Mouse (Mus musculus) neural tube, embryonic 11.5 days (tissue): Measurements from ENCODE around the gene Olfr56. TPM values are rescaled to one million over a fixed set of nuclear protein-coding genes. Genes with fewer than 3 reads are reported as not detected.

Source experiments
- ATAC-seq: fragments of 200-750 bp; cut with Nextera tagmentation; 2 replicates; pipeline ENCODE4 v1.8.0; 2017; ENCODE audit warnings: moderate number of reproducible peaks, mild to moderate bottlenecking, moderate TSS enrichment, moderate library complexity; ENCODE audit not compliant: insufficient read depth, low FRiP score, low TSS enrichment
- DNase-seq: peaks from one replicate; pipeline ENCODE4 v3.0.0-alpha.2; 2015; ENCODE audit warnings: low spot score
- H3K27ac ChIP-seq: fragments of 300-500 bp; sonication (generic); 2 replicates; pipeline ENCODE4 v1.5.1; 2014; ENCODE audit warnings: low read depth, mild to moderate bottlenecking, low read length
- H3K27me3 ChIP-seq: fragments of 300-500 bp; sonication (generic); 2 replicates; pipeline ENCODE4 v1.6.1; 2014; ENCODE audit warnings: mild to moderate bottlenecking, low read length, mixed read lengths; ENCODE audit not compliant: control insufficient read depth, insufficient read depth
- H3K36me3 ChIP-seq: fragments of 300-500 bp; sonication (generic); 2 replicates; pipeline ENCODE4 v1.6.1; 2014; ENCODE audit warnings: mild to moderate bottlenecking, low read length, moderate library complexity, mixed read lengths; ENCODE audit not compliant: control insufficient read depth, insufficient read depth
- H3K4me1 ChIP-seq: fragments of 300-500 bp; sonication (generic); 2 replicates; pipeline ENCODE4 v1.6.1; 2014; ENCODE audit warnings: low read length, mixed read lengths; ENCODE audit not compliant: control insufficient read depth, insufficient read depth
- H3K4me2 ChIP-seq: fragments of 300-500 bp; sonication (generic); 2 replicates; pipeline ENCODE4 v1.6.1; 2014; ENCODE audit warnings: low read depth, mild to moderate bottlenecking, moderate library complexity
- H3K4me3 ChIP-seq: fragments of 300-500 bp; sonication (generic); 2 replicates; pipeline ENCODE4 v1.5.1; 2014; ENCODE audit warnings: low read depth, low read length
- H3K9ac ChIP-seq: fragments of 300-500 bp; sonication (generic); 2 replicates; pipeline ENCODE4 v1.6.1; 2014; ENCODE audit warnings: mild to moderate bottlenecking, low read length
- H3K9me3 ChIP-seq: fragments of 300-500 bp; sonication (generic); 2 replicates; pipeline ENCODE4 v1.6.1; 2016; ENCODE audit warnings: low read length; ENCODE audit not compliant: control insufficient read depth
- WGBS: fragments of 180-500 bp; shearing (Covaris S2); extraction: QIAGEN DNeasy Blood & Tissue Kit; methylation state at CpG from one replicate; pipeline ENCODE4 v1.1.7; 2014; 5-methylcytosine and 5-hydroxymethylcytosine counted together
- polyA plus RNA-seq: library from polyadenylated mRNA; unstranded; fragments of >200 nt; fragmentation: Nextera tagmentation; extraction: Ambion mirVana; gene quantifications from 2 replicates; pipeline ENCODE4 v1.2.1, GENCODE M21; 2014

Olfr56 gene
- polyA plus RNA-seq, 1 experiment from 2014 or later, result not detected

DNA sequence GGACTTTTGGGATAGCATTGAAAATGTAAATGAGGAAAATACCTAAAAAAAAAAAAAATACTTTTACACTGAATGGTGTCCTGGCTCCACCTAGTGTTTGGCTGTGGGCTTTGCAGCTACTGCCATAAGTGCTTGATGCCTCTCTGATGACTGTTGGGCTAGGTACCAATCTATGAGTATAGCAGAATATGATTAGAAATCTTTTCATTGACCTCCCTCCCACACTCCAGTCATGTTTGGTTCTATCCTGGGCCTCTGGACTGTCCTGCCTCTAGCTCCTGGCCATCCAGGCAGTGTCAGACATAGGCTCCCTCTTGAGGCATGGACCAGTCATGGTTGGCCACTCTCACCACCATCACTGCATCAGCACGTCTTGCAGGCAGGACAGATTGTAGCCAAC, 130.1 kb downstream of the Olfr56 start:
- Histone ChIP-seq H3K9me3 (no peaks in the 10 kb centered on the region), H3K27me3 (no peaks in the 10 kb centered on the region), H3K9ac (no peak overlapping the region), H3K4me2 (no peak overlapping the region), H3K4me1 (no peaks in the 10 kb centered on the region), H3K27ac (no peak overlapping the region), H3K4me3 (no peak overlapping the region), H3K36me3 (no peaks in the 10 kb centered on the region)
- no peak for DNase-seq
- ATAC-seq, result no peak
- WGBS, result 63% methylated on average over 1 of the region's 1 CpGs

- 72% methylated on average over 1 of the region's 1 CpGs for WGBS
- Histone ChIP-seq H3K4me1 (no peaks in the 10 kb centered on the region), H3K9me3 (no peaks in the 10 kb centered on the region), H3K36me3 (no peaks in the 10 kb centered on the region), H3K27me3 (no peaks in the 10 kb centered on the region), H3K4me2 (no peak overlapping the region), H3K9ac (no peak overlapping the region), H3K4me3 (no peak overlapping the region), H3K27ac (no peak overlapping the region)
- DNase-seq (no peak), ATAC-seq (no peak)
These were observed 132.3 kb downstream of the Olfr56 start for GRCm38 (mm10) chr11:49111000-49111399.

DNA sequence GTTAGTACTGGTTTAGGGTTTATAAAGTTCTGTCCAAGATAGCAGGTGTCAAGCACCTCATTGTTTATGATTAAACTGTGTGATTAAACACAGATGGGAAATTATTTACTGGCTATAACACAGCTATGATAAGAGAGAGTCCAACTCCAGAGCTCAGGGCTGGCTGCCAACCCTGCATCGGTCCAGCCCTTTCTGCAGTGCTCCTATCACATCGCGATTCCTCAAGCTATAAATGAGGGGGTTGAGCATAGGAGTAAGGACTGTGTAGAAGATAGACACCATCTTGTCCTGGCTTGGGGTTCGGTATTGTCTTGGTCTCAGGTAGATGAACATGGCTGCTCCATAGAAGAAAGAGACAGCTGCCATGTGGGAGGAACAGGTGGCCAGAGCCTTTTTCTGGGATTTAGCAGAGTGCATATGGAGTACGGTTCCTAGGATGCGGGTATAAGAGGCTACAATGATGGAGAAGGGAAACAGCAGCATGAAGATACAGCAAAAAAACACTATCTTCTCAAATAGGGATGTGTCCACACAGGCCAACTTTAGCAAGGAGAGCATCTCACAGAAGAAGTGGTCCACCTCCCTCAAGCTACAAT, 134.0 kb downstream of the Olfr56 start:
- H3K9me3 ChIP-seq, result no peaks in the 10 kb centered on the region
- DNase-seq (no peak), ATAC-seq (no peak)
- H3K4me2 ChIP-seq, result no peak overlapping the region
- H3K27ac ChIP-seq, result no peak overlapping the region
- H3K27me3 ChIP-seq, result no peaks in the 10 kb centered on the region
- H3K9ac ChIP-seq, result no peak overlapping the region
- H3K4me3 ChIP-seq, result no peak overlapping the region
- no peaks in the 10 kb centered on the region for H3K4me1 ChIP-seq
- H3K36me3 ChIP-seq, result no peaks in the 10 kb centered on the region
- 90% methylated on average over 6 of the region's 6 CpGs for WGBS

DNA sequence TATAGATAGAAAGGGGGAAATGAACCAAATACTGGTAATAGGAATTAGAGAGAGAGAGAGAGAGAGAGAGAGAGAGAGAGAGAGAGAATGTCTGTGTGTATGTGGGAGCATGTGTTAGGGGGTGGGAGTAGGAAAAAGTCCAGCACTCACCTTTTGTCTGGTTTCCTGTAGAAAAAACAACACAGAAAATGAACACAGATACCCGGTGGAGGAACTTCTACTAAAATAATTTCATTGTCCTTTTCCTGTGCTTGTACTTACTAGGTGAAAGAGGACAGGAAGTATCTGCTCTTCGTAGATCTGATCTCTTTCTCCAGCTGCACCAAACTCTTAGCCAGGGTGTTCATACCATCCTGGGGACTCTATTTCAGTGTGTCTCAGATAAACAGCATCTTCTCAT, 135.5 kb downstream of the Olfr56 start:
- no peak overlapping the region for H3K9ac ChIP-seq
- H3K36me3 ChIP-seq, result no peaks in the 10 kb centered on the region
- DNase-seq (no peak), ATAC-seq (no peak)
- H3K27me3 ChIP-seq, result no peaks in the 10 kb centered on the region
- no peaks in the 10 kb centered on the region for H3K4me1 ChIP-seq
- H3K4me3 ChIP-seq, result no peak overlapping the region
- no peaks in the 10 kb centered on the region for H3K9me3 ChIP-seq
- H3K27ac ChIP-seq, result no peak overlapping the region
- 81% methylated on average over 2 of the region's 2 CpGs for WGBS
- no peak overlapping the region for H3K4me2 ChIP-seq

GRCm38 (mm10) chr11:49114774-49115173, 136.1 kb downstream of the Olfr56 start, which contains the start of gene Olfr1396:
TSS of gene Olfr1396 (minus strand) at chr11:49114874.
- H3K27me3 ChIP-seq, result no peaks in the 10 kb centered on the region
- no peaks in the 10 kb centered on the region for H3K4me1 ChIP-seq
- no peak within 1 kb of the TSS for H3K9ac ChIP-seq
- DNase-seq, result no peak
- H3K9me3 ChIP-seq, result no peaks in the 10 kb centered on the region
- no peak for ATAC-seq
- H3K27ac ChIP-seq, result no peak within 1 kb of the TSS
- H3K4me2 ChIP-seq, result no peak within 1 kb of the TSS
- no peaks in the 10 kb centered on the region for H3K36me3 ChIP-seq
- H3K4me3 ChIP-seq, result no peak within 1 kb of the TSS

GRCm38 (mm10) chr11:49119635-49120034, 140.9 kb downstream of the Olfr56 start:
- H3K27me3 ChIP-seq, result no peaks in the 10 kb centered on the region
- H3K9ac ChIP-seq, result no peak overlapping the region
- H3K27ac ChIP-seq, result no peak overlapping the region
- no peaks in the 10 kb centered on the region for H3K9me3 ChIP-seq
- no peak for ATAC-seq
- H3K4me1 ChIP-seq, result no peaks in the 10 kb centered on the region
- no peak overlapping the region for H3K4me3 ChIP-seq
- no peak overlapping the region for H3K4me2 ChIP-seq
- no peak for DNase-seq
- 93% methylated on average over 3 of the region's 3 CpGs for whole genome bisulfite sequencing
- H3K36me3 ChIP-seq, result no peaks in the 10 kb centered on the region

GRCm38 (mm10) chr11:49124169-49124568, 145.5 kb downstream of the Olfr56 start:
- H3K27me3 ChIP-seq, result no peaks in the 10 kb centered on the region
- ATAC-seq, result no peak
- H3K27ac ChIP-seq, result no peak overlapping the region
- H3K4me2 ChIP-seq, result no peak overlapping the region
- no peak overlapping the region for H3K4me3 ChIP-seq
- H3K36me3 ChIP-seq, result no peaks in the 10 kb centered on the region
- H3K9ac ChIP-seq, result no peak overlapping the region
- 92% methylated on average over 2 of the region's 2 CpGs for WGBS
- H3K9me3 ChIP-seq, result no peaks in the 10 kb centered on the region
- no peak for DNase-seq
- no peaks in the 10 kb centered on the region for H3K4me1 ChIP-seq

GRCm38 (mm10) chr11:49141974-49142373, 163.3 kb downstream of the Olfr56 start, which contains the start of gene Olfr1395:
TSS of gene Olfr1395 (plus strand) at chr11:49142274.
- ATAC-seq (no peak), DNase-seq (no peak)
- no peak within 1 kb of the TSS for H3K27ac ChIP-seq
- no peaks in the 10 kb centered on the region for H3K27me3 ChIP-seq
- H3K4me1 ChIP-seq, result no peaks in the 10 kb centered on the region
- no peak within 1 kb of the TSS for H3K4me3 ChIP-seq
- no peaks in the 10 kb centered on the region for H3K36me3 ChIP-seq
- WGBS, result 93% methylated on average over 6 of the region's 6 CpGs
- no peak within 1 kb of the TSS for H3K9ac ChIP-seq
- no peak within 1 kb of the TSS for H3K4me2 ChIP-seq
- no peaks in the 10 kb centered on the region for H3K9me3 ChIP-seq

- no peaks in the 10 kb centered on the region for H3K36me3 ChIP-seq
- H3K9me3 ChIP-seq, result no peaks in the 10 kb centered on the region
- no peak within 1 kb of the TSS for H3K4me2 ChIP-seq
- H3K4me3 ChIP-seq, result no peak within 1 kb of the TSS
- no peaks in the 10 kb centered on the region for H3K27me3 ChIP-seq
- ATAC-seq (no peak), DNase-seq (no peak)
- H3K27ac ChIP-seq, result no peak within 1 kb of the TSS
- no peak within 1 kb of the TSS for H3K9ac ChIP-seq
- no peaks in the 10 kb centered on the region for H3K4me1 ChIP-seq
- WGBS, result 80% methylated on average over 1 of the region's 1 CpGs
These were observed 175.4 kb downstream of the Olfr56 start, which contains the start of gene Olfr1394 for GRCm38 (mm10) chr11:49154077-49154476. TSS of gene Olfr1394 (plus strand) at chr11:49154377.
